Mouse (Mus musculus) kidney, adult 2 months (tissue): ENCODE results near the gene St3gal3. TPM values are rescaled to one million over a fixed set of nuclear protein-coding genes. Genes with fewer than 3 reads are reported as not detected.

ENCODE experiments used
- DNase-seq: peaks from one replicate; pipeline ENCODE4 v3.0.0; 2021
- H3K27ac ChIP-seq: fragments of 200-500 bp; 2 replicates; pipeline ENCODE4 v1.5.1; 2012; ENCODE audit warnings: low read depth, low read length, control low read depth, inconsistent platforms; ENCODE audit not compliant: insufficient read depth
- H3K27me3 ChIP-seq: fragments of 200-500 bp; replicated peaks from 2 replicates; pipeline ENCODE4 v1.6.1; 2012; ENCODE audit warnings: mild to moderate bottlenecking, moderate library complexity, low read length, inconsistent platforms; ENCODE audit not compliant: control insufficient read depth, insufficient read depth
- H3K36me3 ChIP-seq: fragments of 200-500 bp; 2 replicates; pipeline ENCODE4 v1.6.1; 2012; ENCODE audit warnings: mild to moderate bottlenecking, moderate library complexity, low read length, inconsistent platforms; ENCODE audit not compliant: control insufficient read depth, insufficient read depth
- H3K4me1 ChIP-seq: fragments of 200-500 bp; 2 replicates; pipeline ENCODE4 v1.6.1; 2011; ENCODE audit warnings: low read length; ENCODE audit not compliant: control insufficient read depth, insufficient read depth
- H3K4me3 ChIP-seq: fragments of 200-500 bp; 2 replicates; pipeline ENCODE4 v1.5.1; 2011; ENCODE audit warnings: mild to moderate bottlenecking, low read depth, low read length, control low read depth; ENCODE audit not compliant: insufficient read depth
- CTCF ChIP-seq: fragments of 200-500 bp; conservative IDR thresholded peaks from 2 replicates; pipeline ENCODE4 v1.5.1; 2011; ENCODE audit warnings: low read depth, mild to moderate bottlenecking, control low read depth, low read length, moderate library complexity, mixed read lengths; ENCODE audit not compliant: insufficient read depth, insufficient read length
- POLR2A ChIP-seq: fragments of 200-500 bp; IDR thresholded peaks from one replicate; pipeline ENCODE4 v1.6.1; 2011; ENCODE audit warnings: low read depth, low read length, control low read depth
- WGBS: fragments of 180-500 bp; shearing (Covaris S2); methylation state at CpG from one replicate; pipeline ENCODE4 v1.1.7; 2018; 5-methylcytosine and 5-hydroxymethylcytosine counted together
- polyA plus RNA-seq: library from polyadenylated mRNA; depleted of rRNA; stranded (reverse); fragments of >200 nt; gene quantifications from 2 replicates; pipeline ENCODE4 v1.2.3, GENCODE M21; 2012

The St3gal3 gene
- polyA plus RNA-seq, 1 experiment: 50.7 TPM

- TF ChIP-seq CTCF (no peak), POLR2A (no peak)
- 67% methylated on average over 10 of the region's 10 CpGs for WGBS
- Histone ChIP-seq H3K27me3 (no peaks in the 10 kb centered on the region), H3K27ac (no peak overlapping the region), H3K4me3 (no peak overlapping the region), H3K4me1 (peaks cover 8% of the 10 kb centered on the region), H3K36me3 (peaks cover 10% of the 10 kb centered on the region)
- DNase-seq: peak; percentile 37
Observed at GRCm38 (mm10) chr4:118149055-118149576, 14.4 kb upstream of the St3gal3 start.

- Histone ChIP-seq H3K27ac (no peak overlapping the region), H3K4me3 (no peak overlapping the region), H3K36me3 (peaks cover 10% of the 10 kb centered on the region), H3K4me1 (peaks cover 14% of the 10 kb centered on the region), H3K27me3 (no peaks in the 10 kb centered on the region)
- 83% methylated on average over 10 of the region's 10 CpGs for WGBS
- TF ChIP-seq CTCF (no peak), POLR2A (no peak)
- no peak for DNase-seq
Observed at GRCm38 (mm10) chr4:118148317-118148687, 13.6 kb upstream of the St3gal3 start.

GRCm38 (mm10) chr4:118147547-118148316 lies 13.0 kb upstream of the St3gal3 start:
- H3K36me3 ChIP-seq: peaks cover 7% of the 10 kb centered on the region

GRCm38 (mm10) chr4:118147090-118147489 lies 12.4 kb upstream of the St3gal3 start:
- Histone ChIP-seq H3K27ac (no peak overlapping the region), H3K4me3 (no peak overlapping the region), H3K27me3 (no peaks in the 10 kb centered on the region), H3K36me3 (peaks cover 11% of the 10 kb centered on the region), H3K4me1 (peaks cover 17% of the 10 kb centered on the region)
- WGBS: 58% methylated on average over 10 of the region's 10 CpGs
- no peak for TF ChIP-seq POLR2A
- TF ChIP-seq CTCF: no peak
- no peak for DNase-seq

More at GRCm38 (mm10) chr4:118147547-118148316, 13.0 kb upstream of the St3gal3 start:
- peaks cover 17% of the 10 kb centered on the region for H3K4me1 ChIP-seq
- H3K27ac ChIP-seq: no peak overlapping the region
- no peak overlapping the region for H3K4me3 ChIP-seq
- TF ChIP-seq POLR2A: no peak
- no peak for TF ChIP-seq CTCF
- no peak for DNase-seq
- H3K27me3 ChIP-seq: no peaks in the 10 kb centered on the region
- WGBS: 76% methylated on average over 19 of the region's 19 CpGs

GRCm38 (mm10) chr4:118144324-118144723 lies 9.6 kb upstream of the St3gal3 start:
- peaks cover 11% of the 10 kb centered on the region for H3K36me3 ChIP-seq
- H3K27me3 ChIP-seq: no peaks in the 10 kb centered on the region
- 72% methylated on average over 9 of the region's 9 CpGs for WGBS
- H3K4me1 ChIP-seq: peaks cover 18% of the 10 kb centered on the region
- TF ChIP-seq CTCF (no peak), POLR2A (no peak)
- DNase-seq: peak; percentile 23
- H3K4me3 ChIP-seq: no peak overlapping the region
- H3K27ac ChIP-seq: peak overlapping the region; percentile 55

GRCm38 (mm10) chr4:118143679-118144078 lies 9.0 kb upstream of the St3gal3 start:
- peaks cover 9% of the 10 kb centered on the region for H3K36me3 ChIP-seq
- DNase-seq: peak; percentile 93
- H3K4me1 ChIP-seq: peaks cover 23% of the 10 kb centered on the region
- H3K27ac ChIP-seq: peak overlapping the region; percentile 55
- no peak for TF ChIP-seq POLR2A
- TF ChIP-seq CTCF: no peak
- WGBS: 49% methylated on average over 7 of the region's 7 CpGs
- H3K4me3 ChIP-seq: no peak overlapping the region
- H3K27me3 ChIP-seq: no peaks in the 10 kb centered on the region

- DNase-seq: peak; percentile 71
- H3K4me3 ChIP-seq: no peak overlapping the region
- TF ChIP-seq CTCF (no peak), POLR2A (no peak)
- H3K36me3 ChIP-seq: peaks cover 6% of the 10 kb centered on the region
- peaks cover 27% of the 10 kb centered on the region for H3K4me1 ChIP-seq
- no peak overlapping the region for H3K27ac ChIP-seq
- H3K27me3 ChIP-seq: no peaks in the 10 kb centered on the region
- WGBS: 61% methylated on average over 5 of the region's 5 CpGs
Observed at GRCm38 (mm10) chr4:118141511-118141910, 6.8 kb upstream of the St3gal3 start.

GRCm38 (mm10) chr4:118138891-118139290 lies 4.2 kb upstream of the St3gal3 start:
- Histone ChIP-seq H3K27ac (peak overlapping the region; percentile 43; the same call in 1 of the 2 replicates), H3K4me1 (peaks cover 24% of the 10 kb centered on the region), H3K36me3 (peaks cover 4% of the 10 kb centered on the region; the same call in 1 of the 2 replicates), H3K27me3 (no peaks in the 10 kb centered on the region), H3K4me3 (no peak overlapping the region)
- 6% methylated on average over 5 of the region's 5 CpGs for WGBS
- peak; percentile 25; the same call in 1 of the 2 replicates for TF ChIP-seq CTCF
- TF ChIP-seq POLR2A: no peak
- peak; percentile 95 for DNase-seq
